Mouse (Mus musculus) ES-Bruce4 (cell line): ENCODE results near the gene Agbl4.

Experiments used
- CTCF ChIP-seq: IDR thresholded peaks from one replicate; pipeline ENCODE4 v1.8.1; 2011; ENCODE audit warnings: low read depth, low read length
- EP300 ChIP-seq: IDR thresholded peaks from 2 replicates; pipeline ENCODE4 v1.6.1; 2011; ENCODE audit warnings: low read depth, low read length; ENCODE audit not compliant: insufficient read depth
- POLR2A ChIP-seq: IDR thresholded peaks from one replicate; pipeline ENCODE4 v1.8.1; 2011; ENCODE audit warnings: low read length; ENCODE audit not compliant: insufficient read depth

DNA sequence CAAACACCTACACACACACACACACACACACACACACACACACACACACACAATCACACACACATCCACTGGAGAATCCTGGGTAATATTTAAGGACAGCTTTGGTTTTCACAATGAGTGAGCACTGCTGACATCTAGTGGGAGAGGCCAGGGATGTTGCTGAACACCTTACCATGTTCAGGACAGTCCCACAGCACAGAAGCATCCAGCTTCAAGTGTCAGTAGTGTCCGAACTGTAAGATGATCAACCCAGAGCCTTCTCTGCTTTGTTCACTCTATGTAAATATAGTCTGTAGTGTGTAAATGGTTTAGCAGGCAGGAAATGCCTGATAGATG, 1248.3 kb downstream of the Agbl4 start:
- TF ChIP-seq POLR2A: no peak
- no peak for TF ChIP-seq EP300
- peak; percentile 15 for TF ChIP-seq CTCF
